Mouse (Mus musculus) monocyte, adult 5-6 weeks (primary cell): ENCODE measurements around the gene Ptprt. TPM values are rescaled to one million over a fixed set of nuclear protein-coding genes. Genes with fewer than 3 reads are reported as not detected.

Experiments
- ATAC-seq: fragments of 153-309, 156-312 bp; replicated peaks from 2 replicates; pipeline ENCODE4 v1.8.0; 2017; ENCODE audit warnings: mild to moderate bottlenecking; ENCODE audit not compliant: low TSS enrichment, insufficient number of reproducible peaks, severe bottlenecking, poor library complexity, low FRiP score
- total RNA-seq: library from RNA; stranded (forward); fragments of 200-1000, 200-491, 200-594 nt; gene quantifications from 3 replicates; pipeline ENCODE4 v1.2.3, GENCODE M21; 2017

Ptprt gene
- total RNA-seq, result not detected in 3 replicates

DNA sequence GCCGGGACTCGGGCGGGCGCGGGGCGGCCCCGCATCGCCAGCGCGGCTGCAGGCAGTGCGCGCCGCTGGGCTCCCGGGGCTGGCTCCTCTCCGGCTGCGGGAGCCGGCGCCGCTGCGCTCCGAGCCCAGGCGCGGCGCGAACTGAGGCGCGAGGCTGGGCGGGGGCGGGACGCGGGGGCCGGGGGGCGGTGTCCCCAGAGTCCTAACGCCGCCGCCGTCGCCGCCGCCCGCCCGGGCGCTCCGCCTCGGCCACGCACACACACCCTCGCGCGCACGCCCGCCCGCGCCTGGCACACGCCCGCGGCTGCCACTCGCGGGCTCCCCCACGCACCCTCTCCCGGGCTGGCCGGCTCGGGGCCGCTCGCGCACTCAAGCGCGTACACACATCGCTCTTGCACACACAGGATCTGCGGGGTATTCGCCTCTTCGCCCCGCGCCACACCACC is at the start of gene Ptprt:
Gene Ptprt, minus strand, starts transcription at position 207 of the 446 bp plus-strand sequence.
- ATAC-seq, result no peak

GRCm38 (mm10) chr2:162710443-162710842 is 49.5 kb upstream of the Ptprt start:
- ATAC-seq, result no peak

- ATAC-seq, result no peak
Measured at GRCm38 (mm10) chr2:162699691-162700090, 38.7 kb upstream of the Ptprt start.

DNA sequence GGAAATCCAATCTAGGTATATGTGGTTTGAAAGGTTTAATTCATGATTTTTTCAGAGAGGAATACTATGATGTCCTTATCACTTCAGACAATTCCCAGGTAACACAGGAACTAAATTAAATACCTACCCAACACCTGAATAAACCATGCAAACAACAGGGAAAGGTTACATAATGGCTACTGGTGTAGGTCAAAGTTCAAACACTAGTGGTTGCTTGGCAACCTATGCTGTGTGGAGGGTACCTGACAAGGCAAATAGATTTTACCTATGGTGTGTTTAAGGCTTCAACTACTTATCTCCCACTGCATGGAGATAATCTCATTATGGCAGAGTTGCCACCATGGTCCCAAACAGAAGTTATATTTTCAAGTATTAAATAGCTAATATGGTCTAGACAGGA is 38.1 kb upstream of the Ptprt start:
- ATAC-seq, result no peak

- ATAC-seq, result no peak
Measured at GRCm38 (mm10) chr2:162698068-162698467, 37.1 kb upstream of the Ptprt start.

GRCm38 (mm10) chr2:162697151-162697550 is 36.2 kb upstream of the Ptprt start:
- no peak for ATAC-seq

GRCm38 (mm10) chr2:162692143-162692542 is 31.2 kb upstream of the Ptprt start:
- ATAC-seq, result no peak

DNA sequence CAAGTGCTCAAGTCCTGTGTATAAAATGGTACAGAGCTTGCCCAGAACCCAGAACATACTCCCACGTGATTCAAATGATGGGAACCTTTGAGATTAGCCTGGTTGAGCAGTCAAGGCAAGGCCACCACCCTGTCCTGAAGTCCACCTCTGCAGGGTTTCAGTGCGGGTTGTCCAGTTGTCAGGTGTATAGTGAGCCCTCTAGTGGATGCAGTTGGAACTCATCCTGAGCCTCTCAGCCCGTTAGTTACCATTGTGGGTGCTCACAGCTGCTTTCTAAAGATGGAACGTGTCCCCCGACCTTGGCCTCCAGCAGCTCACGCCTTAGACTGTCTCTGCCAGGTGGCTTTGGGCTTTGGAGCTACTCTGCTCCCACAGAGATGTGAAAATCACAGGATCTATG is 21.7 kb upstream of the Ptprt start:
- ATAC-seq, result no peak

- no peak for ATAC-seq
Measured at GRCm38 (mm10) chr2:162662431-162662970, 1.6 kb upstream of the Ptprt start.

DNA sequence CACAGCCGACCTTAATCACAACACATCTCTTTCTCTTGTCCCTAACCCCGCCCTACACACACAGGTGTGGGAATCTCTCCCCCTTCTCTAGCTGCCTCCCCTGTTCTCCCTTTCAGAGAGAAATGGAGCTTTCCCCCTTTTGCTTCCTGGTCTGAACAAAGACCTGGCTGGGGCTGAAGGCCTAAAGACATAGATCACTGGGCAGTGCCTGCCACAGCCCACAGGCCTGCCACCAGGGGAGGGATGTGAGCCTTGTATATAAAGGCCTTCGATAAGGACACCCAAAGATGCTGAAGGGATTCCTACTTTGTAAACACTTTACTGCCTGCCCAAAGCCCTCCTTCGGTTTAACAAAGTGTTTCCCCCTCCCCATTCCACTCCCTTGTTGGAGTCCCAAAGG is 786 bp upstream of the Ptprt start:
- ATAC-seq, result no peak

DNA sequence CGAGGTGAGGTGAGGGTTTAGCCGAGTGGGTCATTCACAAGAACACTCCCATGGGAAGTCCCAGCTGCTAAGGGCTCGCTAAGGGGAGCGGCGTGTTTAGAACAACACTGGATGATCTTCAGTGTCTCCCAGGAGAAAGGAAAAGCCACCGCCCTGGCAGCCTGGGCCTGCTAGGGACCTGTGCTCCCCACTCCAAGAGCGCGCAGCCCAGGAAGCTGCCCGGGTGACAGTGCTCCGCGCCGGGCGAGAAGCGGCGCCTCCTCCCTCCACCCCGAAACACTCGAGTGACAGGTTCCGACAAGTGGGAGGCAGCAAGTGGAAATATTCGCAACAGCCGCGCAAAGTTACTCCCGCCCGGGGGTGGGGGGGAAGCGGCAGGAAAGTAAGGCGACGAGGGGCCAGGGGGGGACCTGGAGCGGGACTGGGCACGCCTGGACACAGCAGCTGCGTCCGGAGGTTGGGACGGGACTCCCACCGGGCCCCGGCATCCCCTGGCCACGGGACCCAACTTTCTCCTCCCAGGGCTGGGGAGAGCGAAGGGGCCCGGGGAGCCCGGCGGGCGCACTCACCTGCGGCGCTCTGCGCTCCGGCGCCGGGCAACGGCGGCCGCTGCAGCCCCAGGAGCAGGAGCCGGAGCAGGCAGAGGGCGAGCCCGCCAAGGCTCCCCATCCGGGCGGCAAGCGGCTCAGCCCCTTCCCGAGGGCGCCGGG is 561 bp downstream of the Ptprt start:
- no peak for ATAC-seq

DNA sequence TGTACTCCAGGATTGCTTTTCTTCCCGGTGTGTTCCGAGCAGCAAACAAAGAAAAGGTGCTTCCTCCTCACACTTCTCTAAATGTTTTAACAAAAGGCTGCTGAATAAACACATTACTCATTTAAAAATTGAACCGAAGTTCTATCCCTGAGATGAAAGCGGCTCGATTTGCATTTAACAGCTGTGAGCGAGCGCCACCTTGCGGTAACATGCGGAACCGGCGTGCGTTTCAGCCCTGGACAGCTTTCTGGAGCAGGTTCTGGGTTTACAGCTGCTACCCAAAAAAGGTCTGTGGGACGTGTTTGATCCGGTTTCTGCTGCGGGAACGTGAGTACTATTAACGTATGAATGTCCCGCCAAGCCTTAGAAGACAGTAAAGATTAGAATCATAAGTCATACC is 1.9 kb downstream of the Ptprt start:
- ATAC-seq, result no peak

- no peak for ATAC-seq
Measured at GRCm38 (mm10) chr2:162657541-162657940, 3.4 kb downstream of the Ptprt start.

- no peak for ATAC-seq
Measured at GRCm38 (mm10) chr2:162654416-162654815, 6.5 kb downstream of the Ptprt start.

DNA sequence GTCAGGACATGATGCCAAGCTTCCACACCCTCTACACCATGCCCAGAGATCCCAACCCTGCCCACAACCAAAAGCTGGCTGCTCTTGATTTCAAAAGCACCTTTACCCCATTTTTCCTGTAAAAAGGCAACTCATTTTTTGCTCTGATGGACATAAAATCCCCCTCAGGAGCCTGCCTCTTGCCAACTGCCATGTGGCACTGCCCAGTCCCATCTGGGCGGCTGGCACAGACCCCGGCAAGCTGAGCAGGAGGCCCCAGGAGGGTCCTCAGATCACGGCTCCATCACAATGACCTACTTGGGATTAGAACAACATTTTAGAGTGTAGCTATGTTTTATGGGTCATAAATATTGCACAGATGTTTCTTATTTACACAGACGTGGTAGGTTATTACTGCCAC is 22.3 kb downstream of the Ptprt start:
- no peak for ATAC-seq

- ATAC-seq, result no peak
Measured at GRCm38 (mm10) chr2:162637537-162637936, 23.4 kb downstream of the Ptprt start.

DNA sequence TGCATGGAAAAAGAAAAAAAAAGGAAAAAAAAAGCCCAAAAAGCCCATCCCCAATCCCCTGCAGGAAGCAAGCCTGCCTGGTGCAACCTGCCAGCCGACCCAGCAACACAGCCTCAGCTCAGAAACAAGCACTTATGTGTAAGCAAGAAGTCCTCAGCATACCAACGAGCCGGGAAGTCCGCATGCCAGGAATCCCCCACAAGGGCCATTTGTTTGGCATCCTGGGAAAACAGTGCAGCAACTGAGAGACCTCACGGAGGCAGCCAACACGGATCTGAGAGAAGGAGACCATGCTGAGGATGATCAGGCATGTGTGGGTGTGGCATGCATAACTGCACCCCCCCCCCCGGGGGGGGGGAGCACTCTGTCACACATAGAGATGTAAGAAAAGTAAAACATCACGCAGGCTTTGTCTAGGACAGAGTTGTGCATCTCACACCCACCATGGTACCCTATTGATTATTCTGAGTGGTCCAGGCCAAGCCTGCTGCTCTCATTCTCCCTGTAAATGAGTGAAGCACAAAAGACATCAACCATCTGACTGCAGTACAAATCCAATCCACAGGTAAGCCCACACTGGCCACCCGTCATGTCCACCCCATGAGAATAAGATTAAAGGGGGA is 24.4 kb downstream of the Ptprt start:
- ATAC-seq, result no peak

GRCm38 (mm10) chr2:162634901-162635300 is 26.0 kb downstream of the Ptprt start:
- no peak for ATAC-seq

GRCm38 (mm10) chr2:162626076-162626475 is 34.9 kb downstream of the Ptprt start:
- ATAC-seq, result no peak

GRCm38 (mm10) chr2:162624707-162625106 is 36.2 kb downstream of the Ptprt start:
- ATAC-seq, result no peak
